Mouse (Mus musculus) olfactory bulb, adult 2 months (tissue): Measurements from ENCODE around the gene Rasa4. TPM values are rescaled to one million over a fixed set of nuclear protein-coding genes. Genes with fewer than 3 reads are reported as not detected.
"Not testable (repeated sequence)": the region's sequence is repeated elsewhere in the genome, so short reads cannot be mapped to it uniquely, and the experiment has no call there.

ENCODE experiments used
- H3K27ac ChIP-seq: fragments of 200-500 bp; 2 replicates; pipeline ENCODE4 v1.5.1; 2012; ENCODE audit warnings: low read depth, low read length; ENCODE audit not compliant: insufficient read depth
- H3K4me1 ChIP-seq: fragments of 200-500 bp; 2 replicates; pipeline ENCODE4 v1.6.1; 2012; ENCODE audit warnings: low read length; ENCODE audit not compliant: control insufficient read depth, insufficient read depth
- H3K4me3 ChIP-seq: fragments of 200-500 bp; 2 replicates; pipeline ENCODE4 v1.5.1; 2012; ENCODE audit warnings: mild to moderate bottlenecking, low read depth, low read length, moderate library complexity; ENCODE audit not compliant: insufficient read depth
- CTCF ChIP-seq: fragments of 200-500 bp; IDR thresholded peaks from 2 replicates; pipeline ENCODE4 v1.5.1; 2012; ENCODE audit warnings: low read depth, mild to moderate bottlenecking, low read length, moderate library complexity; ENCODE audit not compliant: insufficient read depth
- POLR2A ChIP-seq: fragments of 200-500 bp; IDR thresholded peaks from 2 replicates; pipeline ENCODE4 v1.6.1; 2012; ENCODE audit warnings: mild to moderate bottlenecking, low read depth, low read length, moderate library complexity; ENCODE audit not compliant: insufficient read depth
- WGBS: fragments of 180-500 bp; shearing (Covaris S2); methylation state at CpG from one replicate; pipeline ENCODE4 v1.1.7; 2018; 5-methylcytosine and 5-hydroxymethylcytosine counted together
- polyA plus RNA-seq: library from polyadenylated mRNA; stranded (reverse); fragments of >200 nt; gene quantifications from 2 replicates; pipeline ENCODE4 v1.2.4, GENCODE M21; 2012; ENCODE audit warnings: low replicate concordance; ENCODE audit not compliant: missing spikeins, insufficient read depth, insufficient read length

Rasa4 gene
- polyA plus RNA-seq, 1 experiment = not detected

DNA sequence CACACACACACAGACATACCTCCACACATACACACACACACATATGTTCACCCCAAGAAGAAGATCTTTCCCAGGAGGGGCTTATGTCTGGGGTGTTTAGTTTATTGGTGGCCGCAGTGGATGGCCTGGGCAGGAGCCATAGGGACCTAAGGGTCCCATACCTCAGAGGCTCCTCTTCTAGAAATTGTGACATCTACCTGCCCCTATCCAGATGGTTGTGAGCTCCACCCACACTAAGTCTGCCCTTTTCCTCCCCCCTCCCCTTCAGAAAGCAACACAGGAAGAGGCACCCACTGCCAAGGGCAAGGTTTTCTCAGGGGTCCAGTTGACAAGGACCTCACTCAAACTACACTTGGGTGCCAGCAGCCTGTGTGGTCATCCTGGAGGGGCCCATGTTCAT, 63.2 kb downstream of the Rasa4 start:
- TF ChIP-seq POLR2A (no peak), CTCF (no peak)
- Histone ChIP-seq H3K4me1 (no peaks in the 10 kb centered on the region), H3K4me3 (no peak overlapping the region), H3K27ac (no peak overlapping the region)
- 95% methylated on average over 1 of the region's 1 CpGs for WGBS

GRCm38 (mm10) chr5:136147704-136148103, 64.0 kb downstream of the Rasa4 start:
- no peak overlapping the region for H3K27ac ChIP-seq
- no peak for TF ChIP-seq CTCF
- no peak for TF ChIP-seq POLR2A
- H3K4me3 ChIP-seq = no peak overlapping the region
- WGBS = 76% methylated on average over 8 of the region's 8 CpGs
- no peaks in the 10 kb centered on the region for H3K4me1 ChIP-seq

DNA sequence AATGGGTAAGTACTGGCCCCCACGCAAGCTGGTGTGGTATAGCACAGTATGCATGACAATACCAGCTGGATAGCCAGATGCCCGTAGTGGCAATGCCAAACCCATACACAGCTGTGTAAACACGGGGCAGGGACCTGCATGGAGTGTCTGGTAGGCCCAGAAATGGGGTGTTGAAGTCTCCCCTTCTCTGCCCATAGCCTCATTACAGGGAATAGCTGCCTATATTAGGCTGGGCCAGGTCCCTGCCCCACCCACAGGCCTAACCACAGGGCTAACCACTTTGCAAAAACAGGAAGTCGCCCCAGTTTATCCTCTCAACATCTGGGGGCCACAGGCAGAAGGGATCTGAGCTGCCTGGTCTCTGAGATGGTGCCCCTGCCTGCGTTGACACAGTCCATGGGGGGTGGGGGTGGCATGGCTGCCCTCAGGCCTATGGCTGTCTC, 65.4 kb downstream of the Rasa4 start:
- H3K27ac ChIP-seq, H3K4me3 ChIP-seq, H3K4me1 ChIP-seq: not testable (repeated sequence)
- whole genome bisulfite sequencing = 74% methylated on average over 5 of the region's 5 CpGs

GRCm38 (mm10) chr5:136152365-136152764, 68.6 kb downstream of the Rasa4 start:
- WGBS = 69% methylated on average over 8 of the region's 8 CpGs
- Histone ChIP-seq H3K27ac (no peak overlapping the region), H3K4me1 (no peaks in the 10 kb centered on the region), H3K4me3 (no peak overlapping the region)
- TF ChIP-seq POLR2A (no peak), CTCF (no peak)

GRCm38 (mm10) chr5:136155399-136155798, 71.7 kb downstream of the Rasa4 start:
- WGBS = 66% methylated on average over 5 of the region's 5 CpGs
- TF ChIP-seq POLR2A (no peak), CTCF (no peak)

DNA sequence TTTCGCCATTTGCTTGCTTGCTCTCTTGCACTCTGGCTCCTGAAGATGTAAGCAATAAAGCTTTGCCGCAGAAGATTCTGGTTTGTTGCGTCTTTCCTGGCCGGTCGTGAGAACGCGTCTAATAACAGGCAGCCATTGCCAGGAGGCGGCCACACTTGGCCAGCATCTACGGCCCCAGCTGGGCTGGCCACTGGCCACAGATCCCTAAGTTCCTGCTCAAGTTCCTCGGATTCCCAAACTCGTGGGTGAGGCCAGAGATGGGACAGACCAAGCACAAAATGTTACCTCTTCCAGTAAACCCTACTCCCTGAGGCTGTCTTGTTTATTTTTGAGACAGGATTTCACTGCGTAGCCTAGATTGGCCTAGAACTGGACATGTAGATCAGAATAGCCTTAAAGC, 76.4 kb downstream of the Rasa4 start:
- H3K27ac ChIP-seq, H3K4me1 ChIP-seq, H3K4me3 ChIP-seq: not testable (repeated sequence)
- 67% methylated on average over 11 of the region's 12 CpGs for WGBS

More at GRCm38 (mm10) chr5:136155399-136155798, 71.7 kb downstream of the Rasa4 start:
- H3K27ac ChIP-seq = no peak overlapping the region
- H3K4me3 ChIP-seq = no peak overlapping the region
- H3K4me1 ChIP-seq = no peaks in the 10 kb centered on the region

Other genes starting within 250 kb of the Rasa4 start
- gene Hspb1, start 196.0 kb upstream of the Rasa4 start, polyA plus RNA-seq = not detected in 2 replicates
- gene Ywhag, start 149.3 kb upstream of the Rasa4 start, polyA plus RNA-seq = 235 and 282 TPM in 2 replicates
- not detected in 2 replicates for gene Ssc4d, start 109.4 kb upstream of the Rasa4 start, polyA plus RNA-seq
- gene Zp3, start 103.8 kb upstream of the Rasa4 start, polyA plus RNA-seq = not detected in 2 replicates
- gene Dtx2, start 89.1 kb upstream of the Rasa4 start, polyA plus RNA-seq = not detected in 2 replicates
- gene Upk3b, start 45.4 kb upstream of the Rasa4 start, polyA plus RNA-seq = not detected in 2 replicates
- not detected in 2 replicates for gene Upk3bl, start 29.4 kb upstream of the Rasa4 start, polyA plus RNA-seq
- gene Polr2j, start 32.7 kb downstream of the Rasa4 start, polyA plus RNA-seq = not detected in 2 replicates
- not detected in 2 replicates for gene Lrwd1, start 52.2 kb downstream of the Rasa4 start, polyA plus RNA-seq
- gene Alkbh4, start 52.2 kb downstream of the Rasa4 start, polyA plus RNA-seq = not detected in 2 replicates
- gene Orai2, start 86.8 kb downstream of the Rasa4 start, polyA plus RNA-seq = not detected in 2 replicates
- not detected in 2 replicates for gene Prkrip1, start 115.0 kb downstream of the Rasa4 start, polyA plus RNA-seq
- gene Sh2b2, start 162.6 kb downstream of the Rasa4 start, polyA plus RNA-seq = not detected in 2 replicates